Mouse (Mus musculus): ENCODE results near the gene Slc44a4.

- TF ChIP-seq POLR2A (IDR thresholded peaks at IDR 0.05; ENCODE audit: low read depth, low read length), result no peak
- TF ChIP-seq CTCF (IDR thresholded peaks at IDR 0.05; ENCODE audit: borderline replicate concordance, insufficient read depth, low read length), result no peak
These were observed 39.6 kb downstream of the Slc44a4 start for GRCm38 (mm10) chr17:34953904-34954303.

Measured in embryonic fibroblast, embryonic 13.5 days (primary cell).